Comparison of ENCODE assay signal across 26 mouse cellular contexts in genomic region chr2:132232413-132232945, GRCm38 (mm10).
"Had no signal": no experiment of that assay in that cellular context is flagged by ENCODE, and none has a peak within 500 bp of the region (broad histone marks: within the 10 kb centered on the region; RNA-seq: fewer than 3 reads in every experiment).

No protein-coding gene starts in this region.

- H3K4me1 ChIP-seq: heart, embryonic 13.5 days; heart, embryonic 15.5 days; hindbrain, embryonic 13.5 days; hindbrain, embryonic 15.5 days; limb, embryonic 12.5 days had no signal

- H3K9ac ChIP-seq: heart, embryonic 13.5 days; heart, embryonic 15.5 days; hindbrain, embryonic 13.5 days; hindbrain, embryonic 15.5 days; kidney, embryonic 15.5 days; limb, embryonic 12.5 days; liver, embryonic 13.5 days had no signal

- DNase-seq: gastrocnemius, postnatal 14 days; gastrocnemius, postnatal 36 days; heart, adult 11 months; heart, adult 2 months; heart, postnatal 14 days; heart, postnatal 36 days; kidney, adult 11 months; kidney, adult 2 months; kidney, adult 9 months; kidney, postnatal 14 days; kidney, postnatal 36 days; layer of hippocampus, adult 9-11 months; layer of hippocampus, postnatal 36 days; liver; liver, embryonic 13.5 days had no signal

- H3K27me3 ChIP-seq: heart, embryonic 13.5 days; heart, embryonic 15.5 days; hindbrain, embryonic 13.5 days; hindbrain, embryonic 15.5 days; kidney, embryonic 15.5 days; limb, embryonic 12.5 days; liver, embryonic 13.5 days had no signal

- H3K4me2 ChIP-seq: heart, embryonic 11.5 days; heart, embryonic 13.5 days; heart, embryonic 15.5 days; hindbrain, embryonic 13.5 days; hindbrain, embryonic 15.5 days; kidney, embryonic 15.5 days; limb, embryonic 12.5 days; liver, embryonic 11.5 days; liver, embryonic 13.5 days had no signal

- H3K27ac ChIP-seq: heart, adult 2 months; heart, embryonic 13.5 days; heart, embryonic 15.5 days; hindbrain, embryonic 13.5 days; hindbrain, embryonic 15.5 days; kidney, embryonic 15.5 days; kidney, postnatal 0 days; limb, embryonic 10.5 days; limb, embryonic 12.5 days; liver, embryonic 13.5 days had no signal

- ATAC-seq: inflammation-experienced regulatory T-cells, adult 6 months had no signal

- H3K4me3 ChIP-seq: heart, adult 2 months; heart, embryonic 13.5 days; heart, embryonic 15.5 days; hindbrain, embryonic 13.5 days; hindbrain, embryonic 15.5 days; kidney, embryonic 15.5 days; limb, embryonic 10.5 days; limb, embryonic 12.5 days; liver, embryonic 13.5 days had no signal

- H3K36me3 ChIP-seq: heart, embryonic 13.5 days; heart, embryonic 15.5 days; hindbrain, embryonic 13.5 days; hindbrain, embryonic 15.5 days; kidney, embryonic 15.5 days; limb, embryonic 10.5 days; limb, embryonic 12.5 days; liver, embryonic 13.5 days had no signal

- H3K9me3 ChIP-seq: heart, embryonic 15.5 days; hindbrain, embryonic 13.5 days; hindbrain, embryonic 15.5 days; kidney, embryonic 15.5 days; limb, embryonic 10.5 days; limb, embryonic 12.5 days; liver, embryonic 13.5 days had no signal
